Mouse (Mus musculus): ENCODE data around the gene Fgfr2.
"Not testable (repeated sequence)": the region's sequence is repeated elsewhere in the genome, so short reads cannot be mapped to it uniquely, and the experiment has no call there.

The Fgfr2 gene

GRCm38 (mm10) chr7:132458493-132458892 lies 664.7 kb downstream of the Fgfr2 start:
- DNase-seq (ENCODE audit: low read depth, low spot score), result no peak

GRCm38 (mm10) chr7:132455071-132455720 lies 668.0 kb downstream of the Fgfr2 start:
- no peak for DNase-seq (ENCODE audit: low read depth, low spot score)

GRCm38 (mm10) chr7:132449891-132450735 lies 673.0 kb downstream of the Fgfr2 start:
- DNase-seq (ENCODE audit: low read depth, low spot score), result no peak

GRCm38 (mm10) chr7:132448511-132449154 lies 674.5 kb downstream of the Fgfr2 start:
- DNase-seq (ENCODE audit: low read depth, low spot score), result no peak

- DNase-seq (ENCODE audit: low read depth, low spot score), result no peak
These were observed 675.6 kb downstream of the Fgfr2 start for GRCm38 (mm10) chr7:132447558-132447957.

GRCm38 (mm10) chr7:132446841-132447240 lies 676.3 kb downstream of the Fgfr2 start:
- DNase-seq (ENCODE audit: low read depth, low spot score), result no peak

GRCm38 (mm10) chr7:132444221-132444620 lies 678.9 kb downstream of the Fgfr2 start:
- DNase-seq (ENCODE audit: low read depth, low spot score), result no peak

- DNase-seq (ENCODE audit: low read depth, low spot score), result no peak
These were observed 679.4 kb downstream of the Fgfr2 start for GRCm38 (mm10) chr7:132443769-132444168.

- peak; percentile 28 for DNase-seq (ENCODE audit: low read depth, low spot score)
These were observed 680.0 kb downstream of the Fgfr2 start for GRCm38 (mm10) chr7:132443134-132443533.

GRCm38 (mm10) chr7:132442133-132442763 lies 680.9 kb downstream of the Fgfr2 start:
- not testable (repeated sequence) for DNase-seq (ENCODE audit: low read depth, low spot score)

- peak; percentile 51 for DNase-seq (ENCODE audit: low read depth, low spot score)
These were observed 683.2 kb downstream of the Fgfr2 start for GRCm38 (mm10) chr7:132439916-132440315.

- DNase-seq (ENCODE audit: low read depth, low spot score), result no peak
These were observed 685.1 kb downstream of the Fgfr2 start for GRCm38 (mm10) chr7:132438060-132438459.

- DNase-seq (ENCODE audit: low read depth, low spot score), result no peak
These were observed 685.7 kb downstream of the Fgfr2 start for GRCm38 (mm10) chr7:132437431-132437830.

- DNase-seq (ENCODE audit: low read depth, low spot score), result no peak
These were observed 687.6 kb downstream of the Fgfr2 start for GRCm38 (mm10) chr7:132435486-132436055.

GRCm38 (mm10) chr7:132429324-132429723 lies 693.8 kb downstream of the Fgfr2 start:
- DNase-seq (ENCODE audit: low read depth, low spot score), result no peak

- no peak for DNase-seq (ENCODE audit: low read depth, low spot score)
These were observed 694.8 kb downstream of the Fgfr2 start for GRCm38 (mm10) chr7:132428308-132428707.

GRCm38 (mm10) chr7:132426069-132426468 lies 697.1 kb downstream of the Fgfr2 start:
- DNase-seq (ENCODE audit: low read depth, low spot score), result no peak

GRCm38 (mm10) chr7:132425364-132425999 lies 697.7 kb downstream of the Fgfr2 start:
- no peak for DNase-seq (ENCODE audit: low read depth, low spot score)

GRCm38 (mm10) chr7:132423570-132423969 lies 699.6 kb downstream of the Fgfr2 start:
- no peak for DNase-seq (ENCODE audit: low read depth, low spot score)

GRCm38 (mm10) chr7:132419378-132420255 lies 703.5 kb downstream of the Fgfr2 start:
- no peak for DNase-seq (ENCODE audit: low read depth, low spot score)
